Mouse (Mus musculus) bone marrow macrophage, adult 2 months (primary cell): ENCODE measurements at regions not wholly inside any gene's neighbourhood (a gene's known extent, or its start where the extent isn't known, plus 50 kb on each side); places are given as distances from the start of the nearest gene placed in this dataset.

ENCODE experiments used
- CTCF ChIP-seq: IDR thresholded peaks from 2 replicates; pipeline ENCODE4 v1.5.1; 2012; ENCODE audit warnings: low read depth, mild to moderate bottlenecking, low read length, moderate library complexity
- POLR2A ChIP-seq: IDR thresholded peaks from 2 replicates; pipeline ENCODE4 v1.6.1; 2012; ENCODE audit warnings: mild to moderate bottlenecking, low read depth, low read length, borderline replicate concordance

DNA sequence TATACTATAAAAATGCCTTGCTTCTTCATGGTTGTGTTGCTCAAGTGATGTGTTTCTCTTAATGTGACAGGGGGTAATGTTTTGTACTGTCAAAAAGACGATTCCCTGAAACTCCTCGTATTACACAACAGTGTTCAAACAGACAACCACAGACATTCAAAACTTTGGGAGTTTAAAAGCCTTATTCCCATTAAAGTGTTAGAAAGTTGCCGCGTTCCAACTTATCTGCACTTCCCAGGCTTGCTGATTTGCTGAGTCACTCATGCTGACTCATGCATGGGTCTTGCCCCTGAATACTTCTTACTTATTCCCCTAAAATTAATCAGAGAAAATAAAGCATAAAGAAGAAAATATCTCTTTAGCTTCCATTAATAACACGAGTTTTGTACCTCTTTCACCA, 239.8 kb upstream of the Dab2 start:
- TF ChIP-seq CTCF (no peak), POLR2A (no peak)
